Mouse (Mus musculus) left cerebral cortex, adult 11 months (tissue): ENCODE data around the gene Gm11634.
A peak's percentile ranks its signal among the peaks of the same experiment; 100 is the strongest.
"Not testable (repeated sequence)": the region's sequence is repeated elsewhere in the genome, so short reads cannot be mapped to it uniquely, and the experiment has no call there.

Experiments used
- DNase-seq: peaks from one replicate; pipeline ENCODE4 v3.0.0; 2022; ENCODE audit warnings: low spot score

Gene Gm11634

GRCm38 (mm10) chr11:101599156-101599555 is at the start of gene Gm11634:
TSS of gene Gm11634 (minus strand) at chr11:101599256.
- DNase-seq: no peak

GRCm38 (mm10) chr11:101647093-101647492 is 48.0 kb upstream of the Gm11634 start:
- DNase-seq: not testable (repeated sequence)

- not testable (repeated sequence) for DNase-seq
Measured at GRCm38 (mm10) chr11:101646283-101646794, 47.3 kb upstream of the Gm11634 start.

- peak; percentile 59 for DNase-seq
Measured at GRCm38 (mm10) chr11:101645411-101646282, 46.6 kb upstream of the Gm11634 start.

GRCm38 (mm10) chr11:101645043-101645410 is 46.0 kb upstream of the Gm11634 start:
- DNase-seq: not testable (repeated sequence)

GRCm38 (mm10) chr11:101644591-101644990 is 45.5 kb upstream of the Gm11634 start:
- no peak for DNase-seq

- DNase-seq: no peak
Measured at GRCm38 (mm10) chr11:101642931-101643330, 43.9 kb upstream of the Gm11634 start.

GRCm38 (mm10) chr11:101641710-101642642 is 42.9 kb upstream of the Gm11634 start:
- DNase-seq: not testable (repeated sequence)

- peak; percentile 71 for DNase-seq
Measured at GRCm38 (mm10) chr11:101640857-101641709, 42.0 kb upstream of the Gm11634 start.

GRCm38 (mm10) chr11:101639761-101640160 is 40.7 kb upstream of the Gm11634 start:
- no peak for DNase-seq

- DNase-seq: no peak
Measured at GRCm38 (mm10) chr11:101635660-101636059, 36.6 kb upstream of the Gm11634 start.

- DNase-seq: not testable (repeated sequence)
Measured at GRCm38 (mm10) chr11:101628733-101629417, 29.8 kb upstream of the Gm11634 start.

- peak; percentile 55 for DNase-seq
Measured at GRCm38 (mm10) chr11:101627857-101628559, 29.0 kb upstream of the Gm11634 start.

- peak; percentile 72 for DNase-seq
Measured at GRCm38 (mm10) chr11:101626995-101627856, 28.2 kb upstream of the Gm11634 start, which contains the start of gene Rdm1. TSS of gene Rdm1 (plus strand) at chr11:101627195.

GRCm38 (mm10) chr11:101626649-101626994 is 27.6 kb upstream of the Gm11634 start:
- no peak for DNase-seq

GRCm38 (mm10) chr11:101620022-101620655 is 21.1 kb upstream of the Gm11634 start:
- not testable (repeated sequence) for DNase-seq

- DNase-seq: no peak
Measured at GRCm38 (mm10) chr11:101618596-101618995, 19.5 kb upstream of the Gm11634 start.

- no peak for DNase-seq
Measured at GRCm38 (mm10) chr11:101617849-101618248, 18.8 kb upstream of the Gm11634 start.
